Mouse (Mus musculus): ENCODE data around the gene Hspb7. TPM values are rescaled to one million over a fixed set of nuclear protein-coding genes. Genes with fewer than 3 reads are reported as not detected.

Hspb7 gene
- polyA plus RNA-seq, 1 experiment from 2014 or later: 0.24 TPM

DNA sequence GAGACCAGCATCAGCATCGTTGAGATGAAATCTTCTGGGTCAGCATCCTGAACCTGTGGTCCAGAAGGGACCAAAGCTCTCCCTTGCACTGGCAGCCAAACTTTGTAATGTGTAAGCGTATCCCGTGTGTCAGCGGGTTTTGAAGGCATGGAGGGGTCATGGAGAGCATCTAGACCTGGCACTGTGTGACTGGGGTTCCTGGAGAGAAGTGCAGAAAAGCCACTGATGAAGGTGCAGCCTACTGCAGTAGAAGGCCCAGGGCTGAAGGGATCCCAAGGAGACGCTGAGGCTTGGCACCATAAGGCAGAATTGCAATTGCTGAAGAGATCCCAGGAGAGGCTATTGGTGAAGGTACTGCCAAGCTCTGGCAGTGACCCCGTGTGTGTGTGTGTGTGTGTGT lies 8.8 kb downstream of the Hspb7 start:
- DNase-seq (ENCODE audit: low read depth, low spot score) (no peak), ATAC-seq (no peak)
- POLR2A ChIA-PET: interaction anchor here (3.2 kb wide), 1 partner anchor 23 kb away, joined by 16 read pairs; no protein-coding TSS in a partner anchor
- TF ChIP-seq CTCF (IDR thresholded peaks at IDR 0.05): no peak
- no peaks in the 10 kb centered on the region for H3K27me3 ChIP-seq
- in situ Hi-C loops (cut with MboI; ENCODE audit: low pct_unique_long_range_greater_than_20kb): no loop called here
- CTCF ChIA-PET: interaction anchor here (1.1 to 8.1 kb wide), 7 partner anchors 13 to 165 kb away, joined by 3 to 134 read pairs (median 4); partner anchors contain the start of gene Clcnkb

DNA sequence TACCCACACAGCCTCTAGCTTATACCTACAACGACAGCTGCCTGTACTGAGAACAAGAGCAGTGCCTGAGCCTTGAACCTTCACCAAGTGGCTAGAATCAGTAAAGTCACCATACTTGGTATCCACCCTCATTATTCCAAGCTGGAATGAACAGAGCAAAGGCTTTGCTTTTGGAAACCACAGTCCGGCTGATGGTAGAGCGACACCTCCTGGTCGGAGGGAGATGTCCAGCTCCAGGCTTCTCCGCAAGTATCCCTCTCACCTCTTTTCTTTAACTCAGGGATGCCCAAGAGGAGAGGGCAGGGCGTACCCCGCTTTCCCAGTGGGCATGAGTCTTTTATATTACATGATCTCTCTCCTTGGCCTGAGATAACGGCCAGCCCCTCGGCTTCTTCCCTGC lies 9.3 kb downstream of the Hspb7 start:
- CTCF ChIA-PET: interaction anchor here (1.1 to 8.1 kb wide), 9 partner anchors 14 to 165 kb away, joined by 3 to 134 read pairs (median 4); partner anchors contain the start of gene Clcnkb
- in situ Hi-C loops (cut with MboI; ENCODE audit: low pct_unique_long_range_greater_than_20kb): no loop called here
- H3K27me3 ChIP-seq: no peaks in the 10 kb centered on the region
- DNase-seq (ENCODE audit: low read depth, low spot score): no peak
- POLR2A ChIA-PET: interaction anchor here (3.2 kb wide), 1 partner anchor 23 kb away, joined by 16 read pairs; no protein-coding TSS in a partner anchor
- TF ChIP-seq CTCF (IDR thresholded peaks at IDR 0.05): no peak
- no peak for ATAC-seq

DNA sequence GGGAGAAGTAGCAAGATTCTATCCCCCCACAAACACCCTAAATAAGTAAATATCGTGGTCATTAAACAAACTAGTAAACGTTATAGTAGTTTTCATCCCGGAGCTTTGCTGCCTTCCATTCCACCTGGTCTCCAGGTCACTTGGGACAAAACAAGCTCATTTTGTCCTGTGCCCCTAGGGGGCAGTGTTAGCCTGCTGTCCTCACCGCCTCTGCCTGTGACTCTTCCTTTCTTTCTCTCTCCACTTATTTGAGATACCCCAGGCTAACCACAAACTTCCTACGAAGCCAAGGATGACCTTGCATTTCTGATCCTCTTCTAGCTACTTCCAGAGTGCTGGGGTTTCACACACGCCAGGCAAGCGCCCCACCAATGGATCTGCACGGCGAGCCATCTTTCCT lies 10.4 kb downstream of the Hspb7 start:
- TF ChIP-seq CTCF (IDR thresholded peaks at IDR 0.05): no peak
- CTCF ChIA-PET: interaction anchor here (0.7 to 8.1 kb wide), 22 partner anchors 8 to 164 kb away, joined by 3 to 134 read pairs (median 3); partner anchors contain the start of gene Hspb7
- in situ Hi-C loops (cut with MboI; ENCODE audit: low pct_unique_long_range_greater_than_20kb): no loop called here
- ATAC-seq: no peak
- H3K27me3 ChIP-seq: no peaks in the 10 kb centered on the region
- POLR2A ChIA-PET: no interaction called here
- no peak for DNase-seq (ENCODE audit: low read depth, low spot score)

DNA sequence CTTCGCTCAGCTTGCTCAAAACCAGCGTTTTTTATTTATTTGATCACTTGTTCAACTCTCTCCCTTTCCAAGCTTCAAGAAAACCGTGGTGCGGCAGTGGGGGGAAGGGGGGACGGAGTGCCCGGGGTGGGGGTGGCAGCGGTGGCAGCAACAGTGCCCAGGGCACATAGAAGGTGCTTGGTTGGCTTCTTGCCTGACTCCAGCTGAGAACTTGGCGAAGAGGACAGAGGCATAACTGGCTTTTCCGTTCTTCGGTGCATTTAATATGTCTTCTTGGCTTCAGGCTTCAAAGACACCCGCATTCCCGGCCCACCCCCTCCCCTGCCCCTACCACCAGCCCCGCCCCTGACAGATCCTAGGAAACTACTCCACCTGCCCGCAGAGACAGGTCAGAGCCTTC lies 12.1 kb downstream of the Hspb7 start:
- ChIA-PET CTCF (interaction anchor here (8.1 kb wide), 1 partner anchor 28 kb away, joined by 134 read pairs; no protein-coding TSS in a partner anchor), POLR2A (interaction anchor here (0.9 kb wide), 1 partner anchor 128 kb away, joined by 5 read pairs; no protein-coding TSS in a partner anchor)
- no peak for TF ChIP-seq CTCF (IDR thresholded peaks at IDR 0.05)
- no peaks in the 10 kb centered on the region for H3K27me3 ChIP-seq
- DNase-seq (ENCODE audit: low read depth, low spot score) (no peak), ATAC-seq (no peak)
- in situ Hi-C loops (cut with MboI; ENCODE audit: low pct_unique_long_range_greater_than_20kb): no loop called here

DNA sequence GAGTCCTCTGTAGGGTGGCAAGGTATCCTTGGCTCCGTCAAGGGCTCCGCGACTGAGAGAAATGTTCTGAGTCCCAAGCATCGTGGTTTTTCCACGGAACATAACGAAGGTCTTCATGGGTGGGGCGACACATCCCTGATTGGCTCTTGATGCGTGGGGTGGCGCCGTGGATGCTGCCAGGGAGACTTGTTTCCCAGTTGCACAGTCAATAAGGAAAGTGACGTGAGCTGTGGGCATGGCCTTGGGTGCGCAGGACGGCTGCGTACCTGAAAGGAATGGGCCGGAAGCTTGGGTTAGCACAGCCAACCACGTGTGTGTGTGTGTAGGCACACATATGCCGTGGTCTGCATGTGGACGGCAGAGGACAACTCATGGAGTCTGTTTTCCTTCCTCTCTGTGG lies 12.6 kb downstream of the Hspb7 start:
- in situ Hi-C loops (cut with MboI; ENCODE audit: low pct_unique_long_range_greater_than_20kb): no loop called here
- ChIA-PET POLR2A (no interaction called here), CTCF (no interaction called here)
- ATAC-seq (no peak), DNase-seq (ENCODE audit: low read depth, low spot score) (no peak)
- no peak for TF ChIP-seq CTCF (IDR thresholded peaks at IDR 0.05)
- H3K27me3 ChIP-seq: no peaks in the 10 kb centered on the region

DNA sequence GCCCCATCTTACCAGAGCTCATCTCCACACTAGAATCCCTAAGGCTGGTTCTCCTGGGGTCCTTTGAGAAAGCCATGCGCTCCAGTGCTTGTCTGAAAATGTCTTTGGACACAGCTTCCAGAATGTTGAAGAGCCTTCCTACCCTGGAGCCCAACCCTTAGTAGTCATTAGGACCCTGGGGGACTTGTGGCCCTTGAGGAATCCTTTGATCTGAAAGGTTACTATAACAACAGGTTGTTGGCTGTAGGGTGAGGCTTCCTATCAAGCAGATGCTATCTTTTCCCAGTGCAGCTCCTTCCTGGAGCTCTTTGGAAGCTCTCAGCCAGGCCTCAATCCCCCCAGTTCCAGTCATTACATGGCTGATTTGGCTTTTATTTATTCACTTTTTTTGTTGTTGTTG lies 15.4 kb downstream of the Hspb7 start, which contains the start of gene Srarp:
Gene Srarp (minus strand): TSS at position 132 of the 400 bp plus-strand sequence.
- H3K27me3 ChIP-seq: no peaks in the 10 kb centered on the region
- no peak for DNase-seq (ENCODE audit: low read depth, low spot score)
- no peak for ATAC-seq
- in situ Hi-C loops (cut with MboI; ENCODE audit: low pct_unique_long_range_greater_than_20kb): loop anchor here (5.0 kb wide), 1 partner anchor 34 kb away; no protein-coding TSS in a partner anchor
- CTCF ChIA-PET: no interaction called here
- POLR2A ChIA-PET: no interaction called here
- no peak for TF ChIP-seq CTCF (IDR thresholded peaks at IDR 0.05)

DNA sequence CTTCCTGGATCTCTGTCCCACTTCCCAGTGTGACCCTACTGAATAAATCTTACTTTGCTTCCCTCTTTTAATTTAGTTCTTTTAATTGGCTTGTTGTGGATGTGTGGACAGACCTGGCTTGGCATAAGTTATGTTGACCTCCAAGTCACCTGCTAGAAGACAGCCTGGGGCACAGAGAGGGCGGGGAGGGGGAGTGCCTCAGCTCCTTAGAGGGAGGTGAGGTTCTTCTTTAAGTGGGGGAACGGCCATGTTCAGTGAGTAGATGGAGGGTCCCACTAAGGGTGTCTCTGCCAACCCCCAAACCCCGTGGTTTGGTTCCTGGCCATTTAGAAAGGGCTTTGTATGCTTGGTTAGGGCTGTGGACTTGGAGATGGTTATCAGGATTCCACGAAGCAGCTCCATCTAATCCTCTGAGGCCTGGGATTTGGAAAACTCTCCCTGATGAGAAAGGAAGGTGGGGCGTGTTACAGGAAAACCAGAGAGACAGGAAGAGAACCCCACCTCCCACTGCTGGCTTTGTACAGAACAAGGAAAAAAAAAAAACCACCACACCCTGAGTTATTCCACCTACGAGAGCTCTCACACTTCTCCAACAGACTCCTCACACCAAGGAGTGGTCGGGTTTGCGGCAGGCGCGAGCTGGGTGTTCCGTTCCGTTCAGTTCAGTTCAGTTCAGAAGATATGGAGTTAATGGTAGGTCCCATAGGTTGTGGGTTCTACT lies 18.7 kb downstream of the Hspb7 start:
- ChIA-PET POLR2A (no interaction called here), CTCF (interaction anchor here (0.9 kb wide), 1 partner anchor 8 kb away, joined by 3 read pairs; no protein-coding TSS in a partner anchor)
- in situ Hi-C loops (cut with MboI; ENCODE audit: low pct_unique_long_range_greater_than_20kb): loop anchor here (5.0 kb wide), 1 partner anchor 37 kb away; no protein-coding TSS in a partner anchor
- DNase-seq (ENCODE audit: low read depth, low spot score) (no peak), ATAC-seq (no peak)
- TF ChIP-seq CTCF (IDR thresholded peaks at IDR 0.05): no peak
- H3K27me3 ChIP-seq: no peaks in the 10 kb centered on the region

DNA sequence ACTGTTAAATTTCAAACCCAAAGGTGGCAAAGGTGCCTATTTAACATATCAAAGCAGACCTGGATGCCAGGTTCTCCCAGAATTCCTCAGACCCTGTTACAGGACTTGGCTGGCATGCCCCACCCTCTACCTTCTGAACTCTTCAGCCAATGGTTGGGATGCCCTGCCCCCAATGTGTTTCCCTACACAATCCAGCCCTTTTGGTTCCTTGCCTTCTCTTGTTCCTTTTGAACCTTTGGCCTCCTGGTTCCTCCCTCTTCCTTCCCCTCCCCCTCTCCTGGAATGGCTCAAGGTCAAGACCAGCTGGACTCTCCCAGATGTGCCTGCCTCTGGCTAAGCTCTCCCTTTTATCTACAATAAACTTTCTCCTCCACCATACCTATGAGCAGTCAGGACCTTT lies 20.3 kb downstream of the Hspb7 start:
- DNase-seq (ENCODE audit: low read depth, low spot score) (no peak), ATAC-seq (no peak)
- no peak for TF ChIP-seq CTCF (IDR thresholded peaks at IDR 0.05)
- POLR2A ChIA-PET: no interaction called here
- H3K27me3 ChIP-seq: no peaks in the 10 kb centered on the region
- CTCF ChIA-PET: interaction anchor here (2.4 kb wide), 1 partner anchor 10 kb away, joined by 11 read pairs; no protein-coding TSS in a partner anchor
- in situ Hi-C loops (cut with MboI; ENCODE audit: low pct_unique_long_range_greater_than_20kb): no loop called here

DNA sequence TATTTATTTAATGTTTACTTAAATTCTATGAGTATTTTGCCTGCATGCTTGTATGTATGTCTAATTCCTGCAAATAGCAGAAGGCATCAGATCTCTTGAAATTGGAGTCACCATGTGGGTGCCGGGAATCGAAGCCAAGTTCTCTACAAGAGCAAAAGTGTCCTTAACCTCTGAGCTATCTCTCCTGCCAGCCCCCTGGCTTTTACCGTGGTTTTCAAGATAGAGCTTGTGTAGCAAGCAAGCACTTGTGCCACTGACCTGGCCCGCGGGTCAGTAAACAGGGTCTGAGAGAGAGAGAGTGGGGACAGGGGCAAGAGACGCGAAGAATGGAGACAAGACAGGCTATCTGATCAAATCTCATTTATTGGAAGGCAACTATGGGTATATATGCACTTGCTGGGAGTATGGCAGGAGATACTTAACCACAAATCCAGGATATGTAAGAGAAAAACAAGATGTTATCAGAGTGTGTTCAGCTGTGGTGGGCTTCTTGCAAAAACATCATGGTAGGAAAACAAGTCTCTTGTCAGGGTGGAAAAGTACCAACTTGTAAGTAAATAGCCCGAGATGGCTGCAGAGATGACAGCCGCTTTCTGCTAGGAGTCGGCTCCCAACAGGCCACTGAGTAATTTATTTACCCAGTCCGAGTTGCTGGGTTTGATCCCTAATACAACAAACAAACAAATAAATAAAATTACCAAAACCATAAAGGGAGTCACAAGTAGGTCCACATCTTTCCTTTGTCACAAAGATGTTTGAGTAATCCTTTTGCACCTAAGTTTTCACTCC lies 23.3 kb downstream of the Hspb7 start:
- TF ChIP-seq CTCF (IDR thresholded peaks at IDR 0.05): no peak
- ChIA-PET POLR2A (interaction anchor here (0.6 kb wide), 1 partner anchor 67 kb away, joined by 3 read pairs; no protein-coding TSS in a partner anchor), CTCF (interaction anchor here (0.8 to 1.3 kb wide), 3 partner anchors 11 to 40 kb away, joined by 3 read pairs; no protein-coding TSS in a partner anchor)
- no peaks in the 10 kb centered on the region for H3K27me3 ChIP-seq
- DNase-seq (ENCODE audit: low read depth, low spot score) (no peak), ATAC-seq (no peak)
- in situ Hi-C loops (cut with MboI; ENCODE audit: low pct_unique_long_range_greater_than_20kb): no loop called here

DNA sequence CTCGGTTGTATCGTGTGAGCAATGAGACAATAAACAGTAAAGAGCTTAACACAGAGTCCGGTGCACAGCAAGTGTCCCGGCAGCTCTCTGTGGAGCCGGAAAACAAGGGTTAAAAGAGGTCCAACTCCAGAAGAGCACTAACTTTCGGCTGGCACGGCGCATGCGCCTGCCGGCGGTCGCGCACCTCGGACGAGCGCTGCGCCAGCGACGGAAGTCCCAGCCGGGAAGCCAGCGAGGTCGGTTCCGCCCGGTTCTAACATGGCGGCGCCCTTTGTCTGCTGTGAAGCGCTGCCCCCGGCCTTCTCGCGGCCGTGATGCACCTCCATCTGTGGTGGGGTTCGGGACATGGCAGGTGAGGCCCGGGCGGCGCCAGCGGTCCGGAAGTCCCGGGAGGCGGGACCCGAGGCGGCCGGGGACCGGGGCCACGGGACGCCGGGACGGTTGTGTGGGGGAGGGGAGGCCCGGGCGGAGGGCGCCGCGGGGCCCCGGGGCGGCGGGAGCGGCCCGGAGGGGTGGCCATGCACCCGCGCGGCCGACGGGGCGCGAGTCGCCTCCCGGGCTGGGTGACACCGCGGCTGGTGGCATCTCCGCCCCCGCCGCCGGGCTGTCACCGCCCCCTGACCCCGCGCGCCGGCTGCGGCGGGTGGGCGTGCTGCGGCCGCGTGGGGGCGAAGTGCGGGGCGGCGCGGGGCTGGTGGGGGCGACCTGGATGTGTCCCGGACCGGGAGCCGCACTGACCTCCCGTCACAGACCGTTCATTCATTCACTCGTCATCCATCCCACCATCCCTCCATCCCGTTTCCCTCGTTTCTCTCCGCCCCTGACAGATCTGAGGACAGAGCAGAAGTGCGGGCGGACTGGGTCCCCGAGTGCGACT lies 24.1 kb downstream of the Hspb7 start, which contains the start of gene Zbtb17:
Gene Zbtb17 (plus strand): TSS at position 204 of the 877 bp plus-strand sequence.
- in situ Hi-C loops (cut with MboI; ENCODE audit: low pct_unique_long_range_greater_than_20kb): no loop called here
- ATAC-seq (peak; percentile 26), DNase-seq (ENCODE audit: low read depth, low spot score) (no peak)
- no peaks in the 10 kb centered on the region for H3K27me3 ChIP-seq
- ChIA-PET POLR2A (no interaction called here), CTCF (interaction anchor here (1.2 to 1.3 kb wide), 2 partner anchors 10 to 39 kb away, joined by 3 read pairs; no protein-coding TSS in a partner anchor)
- TF ChIP-seq CTCF (IDR thresholded peaks at IDR 0.05): no peak
